Mouse (Mus musculus): ENCODE results near the gene Scnn1a. TPM values are rescaled to one million over a fixed set of nuclear protein-coding genes. Genes with fewer than 3 reads are reported as not detected.

Scnn1a gene
- polyA plus RNA-seq, 1 experiment from 2014 or later = 16.9 TPM

DNA sequence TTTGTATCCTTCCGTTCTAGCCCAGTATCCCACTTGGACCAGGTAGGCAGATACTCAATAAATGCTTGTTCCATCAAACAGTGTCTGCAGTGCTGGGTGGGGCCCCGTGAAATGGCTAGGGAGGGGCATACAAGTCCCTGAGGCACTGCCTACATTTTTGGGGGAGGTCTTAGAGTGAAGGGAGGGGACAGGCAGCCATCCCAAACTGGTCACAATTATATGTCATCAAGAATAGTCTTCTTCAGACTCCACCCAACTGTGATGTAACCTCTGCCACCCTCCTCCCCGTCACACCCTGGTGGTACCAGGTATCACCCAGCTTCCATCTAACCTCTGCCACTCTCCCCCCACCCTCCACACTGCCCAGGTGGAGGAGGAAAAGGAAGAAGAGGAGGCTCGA lies 24.4 kb downstream of the Scnn1a start:
- Histone ChIP-seq H3K4me3 (ENCODE audit: low read depth, low read length) (no peak overlapping the region), H3K4me2 (replicated peaks; ENCODE audit: low read depth) (no peak overlapping the region), H3K36me3 (ENCODE audit: control insufficient read depth, insufficient read depth) (no peaks in the 10 kb centered on the region), H3K27ac (ENCODE audit: low read depth, low read length) (peak overlapping the region; percentile 89), H3K4me1 (replicated peaks; ENCODE audit: control insufficient read depth, insufficient read depth, low read length) (peaks cover 25% of the 10 kb centered on the region), H3K27me3 (replicated peaks; ENCODE audit: control insufficient read depth, insufficient read depth, low read length) (no peaks in the 10 kb centered on the region), H3K9ac (ENCODE audit: low read depth, low read length) (no peak overlapping the region), H3K9me3 (ENCODE audit: control insufficient read depth) (no peaks in the 10 kb centered on the region)
- ATAC-seq = no peak
- TF ChIP-seq CTCF (IDR thresholded peaks at IDR 0.05; ENCODE audit: low read depth) = no peak
- WGBS = 38% methylated on average over 4 of the region's 4 CpGs

DNA sequence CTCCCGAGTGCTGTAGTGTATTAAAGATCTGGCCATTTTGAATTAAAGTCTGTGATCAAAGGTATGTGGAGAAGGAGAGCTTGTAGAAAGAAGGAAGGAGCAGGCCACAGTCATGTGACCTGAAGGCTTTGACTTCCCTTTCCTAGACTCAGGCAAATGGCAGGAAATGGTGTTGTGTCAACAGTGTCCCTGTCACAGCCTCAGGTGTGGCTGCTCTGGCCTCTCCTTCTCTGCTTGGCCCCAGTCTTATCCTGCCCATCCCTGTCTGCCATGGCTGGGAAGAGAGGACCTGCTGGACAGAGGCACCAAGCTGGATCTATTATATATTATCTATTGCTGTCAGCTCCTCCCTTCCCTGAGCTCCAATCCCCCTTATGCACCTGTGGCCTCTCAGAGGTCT lies 25.2 kb downstream of the Scnn1a start:
- Histone ChIP-seq H3K27me3 (replicated peaks; ENCODE audit: control insufficient read depth, insufficient read depth, low read length) (no peaks in the 10 kb centered on the region), H3K4me2 (replicated peaks; ENCODE audit: low read depth) (no peak overlapping the region), H3K4me1 (replicated peaks; ENCODE audit: control insufficient read depth, insufficient read depth, low read length) (peaks cover 25% of the 10 kb centered on the region), H3K9me3 (ENCODE audit: control insufficient read depth) (no peaks in the 10 kb centered on the region), H3K9ac (ENCODE audit: low read depth, low read length) (no peak overlapping the region), H3K36me3 (ENCODE audit: control insufficient read depth, insufficient read depth) (no peaks in the 10 kb centered on the region), H3K27ac (ENCODE audit: low read depth, low read length) (peak overlapping the region; percentile 89), H3K4me3 (ENCODE audit: low read depth, low read length) (no peak overlapping the region)
- peak; percentile 81 for ATAC-seq
- no peak for TF ChIP-seq CTCF (IDR thresholded peaks at IDR 0.05; ENCODE audit: low read depth)
- WGBS = 48% methylated on average over 1 of the region's 1 CpGs

DNA sequence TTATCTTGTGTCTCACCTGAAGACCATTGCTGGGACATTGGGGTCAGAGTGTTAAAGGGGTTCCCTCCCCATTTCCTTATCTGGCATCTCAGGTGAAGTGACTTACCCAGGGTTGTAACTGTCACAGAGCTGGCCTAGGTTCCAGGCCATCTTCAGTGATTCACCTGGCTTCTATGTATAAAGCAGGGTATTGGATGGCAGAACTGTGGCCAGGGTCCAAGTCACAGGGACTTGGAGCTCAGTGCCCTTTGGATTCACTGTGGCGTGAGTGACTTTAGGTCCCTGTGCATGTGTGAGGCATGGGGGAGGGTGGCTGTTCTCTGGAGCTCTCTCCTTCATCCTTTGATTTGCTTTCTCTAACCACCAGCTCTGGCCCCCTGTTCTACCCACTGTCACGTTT lies 25.6 kb downstream of the Scnn1a start:
- no peaks in the 10 kb centered on the region for H3K36me3 ChIP-seq (ENCODE audit: control insufficient read depth, insufficient read depth)
- no peak for TF ChIP-seq CTCF (IDR thresholded peaks at IDR 0.05; ENCODE audit: low read depth)
- ATAC-seq = peak; percentile 82
- no peak overlapping the region for H3K4me2 ChIP-seq (replicated peaks; ENCODE audit: low read depth)
- H3K9me3 ChIP-seq (ENCODE audit: control insufficient read depth) = no peaks in the 10 kb centered on the region
- no peak overlapping the region for H3K9ac ChIP-seq (ENCODE audit: low read depth, low read length)
- no peak overlapping the region for H3K4me3 ChIP-seq (ENCODE audit: low read depth, low read length)
- 41% methylated on average over 2 of the region's 2 CpGs for WGBS
- peak overlapping the region; percentile 51 for H3K27ac ChIP-seq (ENCODE audit: low read depth, low read length)
- H3K27me3 ChIP-seq (replicated peaks; ENCODE audit: control insufficient read depth, insufficient read depth, low read length) = no peaks in the 10 kb centered on the region
- peaks cover 25% of the 10 kb centered on the region for H3K4me1 ChIP-seq (replicated peaks; ENCODE audit: control insufficient read depth, insufficient read depth, low read length)

DNA sequence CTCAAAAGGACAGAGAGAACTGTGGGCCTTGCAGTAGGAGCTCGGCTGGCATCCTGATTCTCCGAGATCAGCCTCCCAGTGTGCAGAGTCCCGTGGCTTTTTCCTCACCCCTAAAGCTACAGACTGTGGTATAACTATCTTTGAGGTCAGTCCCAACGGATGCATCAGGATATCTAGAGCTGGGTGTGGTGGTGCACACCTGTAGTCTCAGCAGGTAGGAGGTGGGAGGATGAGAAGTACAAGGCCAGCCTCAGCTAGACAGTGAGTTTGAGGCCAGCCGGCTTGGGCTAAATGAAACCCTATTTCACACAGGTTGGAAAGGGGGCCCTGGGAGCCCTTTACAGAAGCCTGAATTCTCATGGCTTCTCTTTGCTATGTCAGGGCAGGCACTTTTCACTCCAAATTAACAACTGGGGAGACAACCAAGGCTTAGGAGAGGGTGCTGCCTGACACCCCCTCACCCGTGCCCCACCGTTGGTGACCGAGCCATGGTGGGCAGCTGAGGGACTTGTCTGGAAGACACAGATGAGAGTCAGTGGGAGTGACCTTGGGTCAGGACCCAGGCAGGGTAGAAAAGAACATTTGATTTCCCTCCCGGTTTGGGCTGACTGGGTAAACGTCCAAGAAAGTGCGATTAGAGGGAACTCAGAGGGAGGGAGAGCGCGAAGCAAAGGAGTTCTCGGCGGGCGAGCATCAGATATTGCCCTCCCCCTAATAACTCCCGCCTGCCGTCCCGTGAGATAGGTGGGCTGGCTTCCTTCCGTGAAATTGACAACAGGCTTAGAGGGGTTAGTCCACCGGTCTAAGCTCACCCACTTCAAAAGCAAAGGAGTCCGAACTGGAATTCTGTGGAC lies 28.5 kb downstream of the Scnn1a start, which contains the start of gene Tnfrsf1a:
Gene Tnfrsf1a, plus strand, starts transcription at position 642 of the 854 bp plus-strand sequence.
- Histone ChIP-seq H3K9me3 (ENCODE audit: control insufficient read depth) (no peaks in the 10 kb centered on the region), H3K4me2 (replicated peaks; ENCODE audit: low read depth) (peak within 1 kb of the TSS; percentile 81), H3K36me3 (ENCODE audit: control insufficient read depth, insufficient read depth) (peaks cover 13% of the 10 kb centered on the region; the same call in 1 of the 2 replicates), H3K27me3 (replicated peaks; ENCODE audit: control insufficient read depth, insufficient read depth, low read length) (no peaks in the 10 kb centered on the region), H3K4me3 (ENCODE audit: low read depth, low read length) (peak within 1 kb of the TSS; percentile 81), H3K4me1 (replicated peaks; ENCODE audit: control insufficient read depth, insufficient read depth, low read length) (peaks cover 23% of the 10 kb centered on the region), H3K27ac (ENCODE audit: low read depth, low read length) (peak within 1 kb of the TSS; percentile 89), H3K9ac (ENCODE audit: low read depth, low read length) (peak within 1 kb of the TSS; percentile 84)
- TF ChIP-seq CTCF (IDR thresholded peaks at IDR 0.05; ENCODE audit: low read depth) = no peak
- WGBS = 8% methylated on average over 22 of the region's 22 CpGs
- no peak for ATAC-seq

DNA sequence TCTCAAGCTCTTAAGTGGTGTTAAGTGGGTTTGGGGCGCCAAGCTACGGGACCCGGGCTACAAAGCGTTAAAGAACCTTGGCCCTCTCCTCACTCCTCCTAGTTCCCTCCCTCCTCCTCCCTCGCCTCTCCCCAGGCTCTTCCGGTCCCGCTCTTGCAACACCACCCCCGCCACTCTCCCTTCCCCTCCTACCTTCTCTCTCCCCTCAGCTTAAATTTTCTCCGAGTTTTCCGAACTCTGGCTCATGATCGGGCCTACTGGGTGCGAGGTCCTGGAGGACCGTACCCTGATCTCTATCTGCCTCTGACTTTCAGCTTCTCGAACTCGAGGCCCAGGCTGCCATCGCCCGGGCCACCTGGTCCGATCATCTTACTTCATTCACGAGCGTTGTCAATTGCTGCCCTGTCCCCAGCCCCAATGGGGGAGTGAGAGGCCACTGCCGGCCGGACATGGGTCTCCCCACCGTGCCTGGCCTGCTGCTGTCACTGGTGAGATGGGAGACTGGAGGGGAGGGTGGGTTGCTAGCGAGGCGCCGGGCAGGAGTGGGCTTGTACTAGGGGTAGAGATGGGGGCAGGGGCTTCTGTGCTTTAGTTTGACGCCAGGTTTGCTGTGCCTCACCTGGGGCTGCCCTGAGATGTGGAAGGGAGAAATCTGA lies 29.2 kb downstream of the Scnn1a start:
- ATAC-seq = peak; percentile 34; the same call in 1 of the 2 replicates
- Histone ChIP-seq H3K27me3 (replicated peaks; ENCODE audit: control insufficient read depth, insufficient read depth, low read length) (no peaks in the 10 kb centered on the region), H3K9me3 (ENCODE audit: control insufficient read depth) (no peaks in the 10 kb centered on the region), H3K4me1 (replicated peaks; ENCODE audit: control insufficient read depth, insufficient read depth, low read length) (peaks cover 16% of the 10 kb centered on the region), H3K4me2 (replicated peaks; ENCODE audit: low read depth) (peak overlapping the region; percentile 81), H3K36me3 (ENCODE audit: control insufficient read depth, insufficient read depth) (peaks cover 13% of the 10 kb centered on the region; the same call in 1 of the 2 replicates), H3K4me3 (ENCODE audit: low read depth, low read length) (peak overlapping the region; percentile 81), H3K9ac (ENCODE audit: low read depth, low read length) (peak overlapping the region; percentile 84), H3K27ac (ENCODE audit: low read depth, low read length) (peak overlapping the region; percentile 89)
- WGBS = under 1% methylated on average over 27 of the region's 27 CpGs
- TF ChIP-seq CTCF (IDR thresholded peaks at IDR 0.05; ENCODE audit: low read depth) = no peak
